Mouse (Mus musculus) liver, embryonic 14.5 days (tissue): ENCODE measurements around the gene Kat7.

ENCODE experiments used
- CTCF ChIP-seq: IDR thresholded peaks from 2 replicates; pipeline ENCODE4 v1.5.1; 2016; ENCODE audit warnings: antibody characterized with exemption, low read depth, control low read depth
- EP300 ChIP-seq: IDR thresholded peaks from 2 replicates; pipeline ENCODE4 v1.6.1; 2016; ENCODE audit warnings: antibody characterized with exemption, low read depth

DNA sequence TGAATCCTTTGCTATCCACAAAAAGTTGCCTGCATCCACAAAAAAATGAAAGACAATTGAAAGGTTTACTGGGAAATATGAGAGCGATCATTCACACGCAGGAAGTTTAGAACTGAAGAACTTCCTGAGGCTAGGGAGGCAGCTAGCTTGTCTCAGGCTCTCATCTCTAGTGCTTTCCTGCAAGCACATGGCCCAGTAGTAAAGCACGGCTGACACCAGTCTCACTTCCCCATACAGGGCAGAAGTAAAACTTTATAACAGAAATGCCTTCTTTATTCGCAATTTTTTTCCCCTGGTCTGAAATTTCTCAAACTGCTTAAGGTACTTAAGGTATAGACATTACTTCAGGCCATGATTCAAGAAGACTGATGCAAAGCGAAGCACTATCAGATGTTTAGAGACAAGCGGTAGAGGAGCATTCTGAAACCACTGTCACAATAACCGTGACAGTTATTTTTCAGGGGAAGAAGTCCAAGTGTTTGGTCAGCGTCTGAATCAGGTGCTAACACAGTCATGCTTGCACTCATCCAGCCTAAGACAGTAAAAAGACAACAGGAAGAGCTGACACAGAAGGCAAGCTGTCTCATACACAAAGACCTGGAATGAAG lies 16.9 kb downstream of the Kat7 start:
- TF ChIP-seq CTCF (no peak), EP300 (no peak)
